Mouse (Mus musculus) neural tube, embryonic 14.5 days (tissue): ENCODE data around the gene Polr2e. TPM values are rescaled to one million over a fixed set of nuclear protein-coding genes. Genes with fewer than 3 reads are reported as not detected.

Experiments
- ATAC-seq: fragments of 200-750 bp; cut with Nextera tagmentation; 2 replicates; pipeline ENCODE4 v1.8.0; 2017; ENCODE audit warnings: low read depth, mild to moderate bottlenecking, moderate TSS enrichment, moderate library complexity
- H3K27ac ChIP-seq: fragments of 300-500 bp; sonication (generic); 2 replicates; pipeline ENCODE4 v1.5.1; 2014; ENCODE audit warnings: low read depth, mild to moderate bottlenecking, control low read depth, low read length, moderate library complexity, mixed read lengths
- H3K27me3 ChIP-seq: fragments of 300-500 bp; sonication (generic); 2 replicates; pipeline ENCODE4 v1.6.1; 2014; ENCODE audit warnings: low read length; ENCODE audit not compliant: control insufficient read depth, insufficient read depth
- H3K36me3 ChIP-seq: fragments of 300-500 bp; sonication (generic); 2 replicates; pipeline ENCODE4 v1.6.1; 2014; ENCODE audit warnings: low read length, mixed read lengths; ENCODE audit not compliant: control insufficient read depth, insufficient read depth
- H3K4me1 ChIP-seq: fragments of 300-500 bp; sonication (generic); 2 replicates; pipeline ENCODE4 v1.6.1; 2014; ENCODE audit warnings: low read length; ENCODE audit not compliant: control insufficient read depth, insufficient read depth
- H3K4me2 ChIP-seq: fragments of 300-500 bp; sonication (generic); 2 replicates; pipeline ENCODE4 v1.6.1; 2014; ENCODE audit warnings: mild to moderate bottlenecking, low read depth, low read length, control low read depth
- H3K4me3 ChIP-seq: fragments of 300-500 bp; sonication (generic); 2 replicates; pipeline ENCODE4 v1.5.1; 2014; ENCODE audit warnings: low read depth, low read length, control low read depth, mixed read lengths
- H3K9ac ChIP-seq: fragments of 300-500 bp; sonication (generic); replicated peaks from 2 replicates; pipeline ENCODE4 v1.6.1; 2014; ENCODE audit warnings: low read depth, mild to moderate bottlenecking, control low read depth, low read length, mixed read lengths
- H3K9me3 ChIP-seq: fragments of 300-500 bp; sonication (generic); 2 replicates; pipeline ENCODE4 v1.6.1; 2016; ENCODE audit warnings: low read length; ENCODE audit not compliant: control insufficient read depth
- WGBS: fragments of 180-500 bp; shearing (Covaris S2); extraction: QIAGEN DNeasy Blood & Tissue Kit; methylation state at CpG from one replicate; pipeline ENCODE4 v1.1.7; 2014; 5-methylcytosine and 5-hydroxymethylcytosine counted together
- polyA plus RNA-seq: library from polyadenylated mRNA; unstranded; fragments of >200 nt; fragmentation: Nextera tagmentation; extraction: Ambion mirVana; gene quantifications from 2 replicates; pipeline ENCODE4 v1.2.1, GENCODE M21; 2014

Gene Polr2e
- polyA plus RNA-seq, 1 experiment from 2014 or later, result 145 TPM

- H3K36me3 ChIP-seq, result peaks cover 31% of the 10 kb centered on the region
- no peak for ATAC-seq
- WGBS, result 70% methylated on average over 5 of the region's 5 CpGs
- H3K9ac ChIP-seq, result no peak overlapping the region
- H3K27me3 ChIP-seq, result no peaks in the 10 kb centered on the region
- peaks cover 2% of the 10 kb centered on the region; the same call in 1 of the 2 replicates for H3K4me1 ChIP-seq
- H3K9me3 ChIP-seq, result no peaks in the 10 kb centered on the region
- no peak overlapping the region for H3K27ac ChIP-seq
- H3K4me2 ChIP-seq, result no peak overlapping the region
- H3K4me3 ChIP-seq, result no peak overlapping the region
These were observed 6.7 kb downstream of the Polr2e start for GRCm38 (mm10) chr10:80032799-80033480.

GRCm38 (mm10) chr10:80030736-80031135, 8.9 kb downstream of the Polr2e start:
- WGBS, result 85% methylated on average over 17 of the region's 17 CpGs

GRCm38 (mm10) chr10:80030191-80030590, 9.4 kb downstream of the Polr2e start:
- Histone ChIP-seq H3K9ac (0 out of 2 replicates have a peak overlapping the region, but pooled peaks have one; percentile 11), H3K4me2 (no peak overlapping the region), H3K4me3 (no peak overlapping the region), H3K27ac (no peak overlapping the region), H3K9me3 (no peaks in the 10 kb centered on the region), H3K36me3 (peaks cover 4% of the 10 kb centered on the region; the same call in 1 of the 2 replicates), H3K4me1 (no peaks in the 10 kb centered on the region), H3K27me3 (no peaks in the 10 kb centered on the region)
- WGBS, result 81% methylated on average over 9 of the region's 9 CpGs
- no peak for ATAC-seq

More at GRCm38 (mm10) chr10:80030736-80031135, 8.9 kb downstream of the Polr2e start:
- Histone ChIP-seq H3K36me3 (peaks cover 9% of the 10 kb centered on the region; the same call in 1 of the 2 replicates), H3K4me2 (no peak overlapping the region), H3K4me1 (no peaks in the 10 kb centered on the region), H3K4me3 (no peak overlapping the region), H3K9me3 (no peaks in the 10 kb centered on the region), H3K27ac (no peak overlapping the region), H3K27me3 (no peaks in the 10 kb centered on the region), H3K9ac (no peak overlapping the region)
- no peak for ATAC-seq

GRCm38 (mm10) chr10:80028521-80028846, 11.1 kb downstream of the Polr2e start:
- 93% methylated on average over 13 of the region's 13 CpGs for WGBS
- Histone ChIP-seq H3K4me3 (no peak overlapping the region), H3K9ac (no peak overlapping the region)

GRCm38 (mm10) chr10:80027681-80028520, 11.7 kb downstream of the Polr2e start:
- no peaks in the 10 kb centered on the region for H3K27me3 ChIP-seq
- H3K9ac ChIP-seq, result no peak overlapping the region
- no peaks in the 10 kb centered on the region for H3K4me1 ChIP-seq
- ATAC-seq, result no peak
- 71% methylated on average over 20 of the region's 20 CpGs for WGBS
- H3K36me3 ChIP-seq, result no peaks in the 10 kb centered on the region
- H3K9me3 ChIP-seq, result no peaks in the 10 kb centered on the region
- H3K27ac ChIP-seq, result no peak overlapping the region
- no peak overlapping the region for H3K4me2 ChIP-seq
- no peak overlapping the region for H3K4me3 ChIP-seq

More at GRCm38 (mm10) chr10:80028521-80028846, 11.1 kb downstream of the Polr2e start:
- no peak overlapping the region for H3K4me2 ChIP-seq
- H3K27me3 ChIP-seq, result no peaks in the 10 kb centered on the region
- ATAC-seq, result no peak
- H3K36me3 ChIP-seq, result no peaks in the 10 kb centered on the region
- no peaks in the 10 kb centered on the region for H3K4me1 ChIP-seq
- no peaks in the 10 kb centered on the region for H3K9me3 ChIP-seq
- H3K27ac ChIP-seq, result no peak overlapping the region

- no peak for ATAC-seq
- Histone ChIP-seq H3K4me2 (no peak overlapping the region), H3K27ac (no peak overlapping the region), H3K4me1 (no peaks in the 10 kb centered on the region), H3K27me3 (no peaks in the 10 kb centered on the region), H3K9me3 (no peaks in the 10 kb centered on the region), H3K36me3 (no peaks in the 10 kb centered on the region), H3K4me3 (no peak overlapping the region), H3K9ac (no peak overlapping the region)
- WGBS, result 56% methylated on average over 12 of the region's 12 CpGs
These were observed 13.7 kb downstream of the Polr2e start for GRCm38 (mm10) chr10:80025889-80026288.

- Histone ChIP-seq H3K4me3 (no peak overlapping the region), H3K27ac (no peak overlapping the region), H3K9ac (no peak overlapping the region), H3K4me2 (no peak overlapping the region), H3K36me3 (no peaks in the 10 kb centered on the region), H3K4me1 (no peaks in the 10 kb centered on the region), H3K27me3 (0 out of 2 replicates have a peak, but pooled peaks cover 2% of the 10 kb centered on the region), H3K9me3 (no peaks in the 10 kb centered on the region)
- ATAC-seq, result no peak
- WGBS, result 78% methylated on average over 10 of the region's 10 CpGs
These were observed 14.1 kb downstream of the Polr2e start for GRCm38 (mm10) chr10:80025463-80025862.

- no peaks in the 10 kb centered on the region for H3K9me3 ChIP-seq
- WGBS, result 51% methylated on average over 4 of the region's 4 CpGs
- H3K4me2 ChIP-seq, result no peak overlapping the region
- H3K4me3 ChIP-seq, result no peak overlapping the region
- H3K27me3 ChIP-seq, result 0 out of 2 replicates have a peak, but pooled peaks cover 5% of the 10 kb centered on the region
- no peaks in the 10 kb centered on the region for H3K36me3 ChIP-seq
- no peaks in the 10 kb centered on the region for H3K4me1 ChIP-seq
- H3K9ac ChIP-seq, result no peak overlapping the region
- H3K27ac ChIP-seq, result no peak overlapping the region
- no peak for ATAC-seq
These were observed 14.6 kb downstream of the Polr2e start for GRCm38 (mm10) chr10:80025044-80025347.
